Mouse (Mus musculus) left cerebral cortex, postnatal 36 days (tissue): Measurements from ENCODE around the gene Atp2a1. TPM values are rescaled to one million over a fixed set of nuclear protein-coding genes. Genes with fewer than 3 reads are reported as not detected.
"Not testable (repeated sequence)": the region's sequence is repeated elsewhere in the genome, so short reads cannot be mapped to it uniquely, and the experiment has no call there.

Experiments used
- DNase-seq, 2 experiments: peaks; one replicate each; pipeline ENCODE4 v3.0.0; 2021 to 2022; ENCODE audit warnings: low spot score in 2 of 2, mixed read lengths in 1 of 2
- intact Hi-C: fragments of 180-260 bp; cut with DNase I; formaldehyde crosslinking; loops from one replicate; pipeline ENCODE4 v1.15.1; 2025
- total RNA-seq, 2 experiments: library from RNA; stranded (reverse); gene quantifications; 2 replicates each; pipeline ENCODE4 v1.2.3; 2021

Gene Atp2a1
- total RNA-seq, 2 experiments from 2014 or later, result 0.54 TPM; not detected in 1

- DNase-seq, result no peak
- intact Hi-C loops, result no loop called here
Measured at GRCm38 (mm10) chr7:126427323-126427860, 35.5 kb downstream of the Atp2a1 start.

DNA sequence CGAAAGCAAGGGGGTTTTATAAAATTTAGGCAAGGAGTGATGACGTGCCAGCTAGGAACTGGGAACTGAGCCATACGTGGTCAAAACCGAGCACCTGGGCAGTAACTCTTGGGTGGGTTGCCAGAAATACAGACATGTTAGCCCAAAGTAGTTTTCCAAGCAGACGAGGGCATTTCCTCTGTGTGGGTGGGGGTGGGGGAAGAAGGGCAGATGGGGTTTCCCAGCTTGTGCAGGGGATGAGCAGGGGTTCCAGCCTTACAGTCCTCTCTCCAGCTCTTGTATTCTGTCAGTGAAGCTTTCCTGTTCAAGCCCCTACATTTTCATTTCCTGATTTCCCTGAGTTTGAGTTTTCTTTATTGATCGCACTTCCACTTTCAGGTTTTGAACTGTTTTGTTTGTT, 38.7 kb downstream of the Atp2a1 start:
- no peak for DNase-seq
- intact Hi-C loops, result no loop called here

DNA sequence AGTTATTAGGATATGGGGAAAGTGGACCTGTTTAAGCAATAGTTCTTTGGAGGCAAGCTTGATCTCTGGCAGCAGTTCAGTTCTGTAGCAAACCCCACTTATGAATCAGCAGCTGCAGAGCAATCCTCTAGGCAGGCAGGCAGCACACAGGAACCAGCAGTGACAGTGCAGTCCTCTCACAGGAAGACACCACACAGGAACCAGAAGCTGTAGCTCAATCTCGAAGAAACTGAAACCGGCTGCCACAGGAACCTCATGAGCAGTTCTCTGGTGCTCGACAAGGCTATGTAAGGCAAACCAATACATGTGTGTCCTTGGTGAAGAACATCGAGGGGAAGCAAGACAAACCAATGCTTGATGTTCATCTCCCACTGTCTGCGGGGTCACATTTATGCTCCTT, 41.2 kb downstream of the Atp2a1 start:
- intact Hi-C loops, result no loop called here

DNA sequence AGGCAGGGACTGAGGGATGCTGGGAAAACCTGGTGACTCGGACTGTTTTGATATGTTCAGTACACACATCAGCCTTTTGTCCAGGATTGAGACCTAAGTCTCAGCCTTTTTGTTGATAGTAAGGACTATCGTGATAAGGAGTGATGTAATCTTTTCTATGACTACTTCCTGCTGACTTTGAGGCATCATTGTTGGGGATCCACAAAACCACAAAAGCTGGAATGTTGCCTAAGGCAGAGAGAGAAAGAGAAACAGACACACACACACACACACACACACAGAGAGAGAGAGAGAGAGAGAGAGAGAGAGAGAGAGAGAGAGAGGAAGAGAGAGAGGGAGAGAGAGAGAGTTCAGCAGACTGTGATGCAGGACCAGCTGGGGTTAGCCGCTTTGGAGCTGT, 44.4 kb downstream of the Atp2a1 start:
- intact Hi-C loops, result no loop called here
- DNase-seq, result no peak

More for the DNA sequence above, 41.2 kb downstream of the Atp2a1 start:
- DNase-seq, result no peak

DNA sequence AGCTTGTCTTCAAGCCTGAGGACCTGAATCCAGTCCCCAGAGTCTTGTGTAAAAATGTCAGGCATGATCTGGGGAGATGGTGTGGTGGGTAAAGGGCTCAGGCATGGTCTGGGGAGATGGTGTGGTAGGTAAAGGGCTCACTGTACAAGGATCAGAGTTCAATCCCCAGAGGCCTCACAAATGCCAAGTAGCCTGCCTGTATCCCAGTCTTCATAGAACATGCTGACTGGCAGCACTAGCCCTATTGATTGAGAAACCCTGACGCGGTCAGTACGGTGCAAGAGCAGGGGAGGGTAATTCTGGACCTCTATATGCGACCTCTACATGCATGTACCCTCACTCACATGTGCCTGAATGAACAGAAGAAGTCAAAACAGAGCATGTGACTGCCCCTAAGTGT, 45.3 kb downstream of the Atp2a1 start:
- intact Hi-C loops, result no loop called here
- no peak for DNase-seq

DNA sequence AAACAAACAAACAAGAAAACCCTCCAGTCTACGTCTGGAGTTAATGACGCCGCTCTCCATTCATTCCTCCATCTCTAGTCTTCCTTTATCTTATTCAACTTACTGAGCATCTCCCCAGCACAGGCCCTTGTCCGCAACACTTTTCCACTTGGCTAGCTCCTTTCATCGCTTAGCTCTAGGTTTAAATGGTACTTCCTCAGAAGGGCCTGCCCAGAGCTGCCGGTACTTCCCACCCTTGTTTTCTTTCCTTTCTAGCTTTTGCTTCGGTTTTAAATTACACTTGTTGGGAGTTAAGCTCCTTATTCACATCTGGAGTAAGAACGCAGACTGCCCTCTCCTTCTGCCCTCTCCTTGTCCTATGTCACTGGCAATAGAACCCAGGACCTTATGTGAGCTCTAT, 45.9 kb downstream of the Atp2a1 start:
- no peak for DNase-seq
- intact Hi-C loops, result no loop called here

GRCm38 (mm10) chr7:126416615-126417014, 46.3 kb downstream of the Atp2a1 start:
- intact Hi-C loops, result no loop called here
- DNase-seq, result no peak

GRCm38 (mm10) chr7:126414725-126415124, 48.2 kb downstream of the Atp2a1 start, which contains the start of gene Cd19:
Gene Cd19 (minus strand): TSS chr7:126414889.
- intact Hi-C loops, result no loop called here

DNA sequence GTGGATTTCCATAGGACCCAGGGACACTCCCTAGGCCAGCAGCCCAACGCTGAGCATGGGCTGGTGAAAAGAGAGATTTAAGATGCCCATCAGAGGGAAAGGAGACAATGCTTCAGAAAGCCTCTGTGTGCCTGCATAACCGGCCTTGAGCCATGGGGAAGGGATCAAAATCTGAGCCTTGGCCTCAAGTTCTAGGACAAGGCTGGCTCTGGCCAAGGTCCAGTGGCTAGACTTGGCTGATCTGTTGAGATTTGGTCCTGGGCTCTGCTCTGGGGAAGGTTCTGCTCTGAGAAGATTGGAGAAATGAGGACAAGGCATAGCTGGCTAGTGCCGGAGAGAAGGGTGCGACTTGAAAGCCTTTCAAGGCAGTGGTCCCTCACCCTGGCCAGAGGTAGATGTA, 51.8 kb downstream of the Atp2a1 start:
- intact Hi-C loops, result no loop called here
- no peak for DNase-seq

More at GRCm38 (mm10) chr7:126414725-126415124, 48.2 kb downstream of the Atp2a1 start, which contains the start of gene Cd19:
- no peak for DNase-seq

DNA sequence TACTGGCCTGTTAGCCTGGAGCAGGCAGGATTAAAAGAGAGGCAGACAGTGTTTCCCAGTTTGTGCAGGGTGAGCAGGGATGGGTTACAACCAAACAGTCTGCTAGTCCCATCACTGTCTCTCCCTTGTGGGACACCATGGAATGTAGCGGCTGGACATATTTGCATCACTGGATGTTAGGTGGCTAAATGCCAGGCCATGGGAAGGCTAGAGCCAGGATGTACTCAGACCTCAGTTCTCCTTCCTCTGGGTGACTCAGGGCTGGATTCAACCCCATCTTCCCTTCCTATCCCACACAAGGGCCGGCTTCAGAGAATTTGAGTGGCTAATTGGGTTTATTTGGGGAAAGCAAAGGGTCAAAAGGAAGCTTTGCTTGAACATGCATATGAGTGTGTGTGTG, 54.2 kb downstream of the Atp2a1 start:
- intact Hi-C loops, result no loop called here
- DNase-seq, result no peak

DNA sequence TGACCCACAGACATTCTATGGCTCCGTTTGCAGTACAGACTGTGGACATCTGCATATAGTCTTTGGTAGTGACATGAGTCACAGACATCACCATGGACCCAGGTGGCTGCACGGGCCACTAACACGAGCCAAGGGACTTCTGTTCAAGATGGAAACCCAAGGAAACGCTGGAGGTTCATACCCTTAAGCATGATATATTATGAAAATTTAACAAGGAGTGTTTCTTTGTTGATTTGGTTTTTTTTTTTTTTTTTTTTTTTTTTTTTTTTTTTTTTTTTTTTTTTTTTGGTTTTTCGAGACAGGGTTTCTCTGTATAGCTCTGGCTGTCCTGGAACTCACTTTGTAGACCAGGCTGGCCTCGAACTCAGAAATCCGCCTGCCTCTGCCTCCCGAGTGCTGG, 60.4 kb downstream of the Atp2a1 start:
- intact Hi-C loops, DNase-seq: not testable (repeated sequence)

- intact Hi-C loops, result loop anchor here (2.0 to 5.0 kb wide), 2 partner anchors 78 to 129 kb away; partner anchors contain the start of gene Sh2b1
- peak; percentile 64 to 65 for DNase-seq
Measured at GRCm38 (mm10) chr7:126399548-126399947, 63.4 kb downstream of the Atp2a1 start.

- intact Hi-C loops, result loop anchor here (2.0 to 5.0 kb wide), 2 partner anchors 79 to 131 kb away; partner anchors contain the start of gene Sh2b1
- no peak for DNase-seq
Measured at GRCm38 (mm10) chr7:126397822-126398221, 65.1 kb downstream of the Atp2a1 start.

DNA sequence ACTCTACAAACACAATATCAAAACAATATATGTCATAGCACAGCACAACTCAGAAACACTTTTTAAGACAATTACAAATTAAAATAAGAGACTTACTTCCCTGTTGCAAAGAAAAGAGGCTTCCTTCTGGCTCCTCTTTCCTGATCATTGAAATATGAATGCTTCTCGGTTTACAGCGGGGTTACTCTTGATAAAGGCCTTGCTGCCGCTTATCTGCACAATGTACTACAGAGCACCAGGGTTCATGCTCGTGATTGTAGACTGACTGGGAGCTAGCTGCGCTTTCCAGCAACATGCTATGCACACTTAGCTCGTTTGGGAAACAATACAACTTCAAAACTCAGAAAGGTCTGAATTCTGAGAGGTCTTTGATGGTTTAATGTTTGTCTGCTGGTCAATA, 65.7 kb downstream of the Atp2a1 start:
- intact Hi-C loops, result loop anchor here (5.0 kb wide), 1 partner anchor 80 kb away; the partner anchor contains the start of gene Sh2b1
- DNase-seq, result no peak

DNA sequence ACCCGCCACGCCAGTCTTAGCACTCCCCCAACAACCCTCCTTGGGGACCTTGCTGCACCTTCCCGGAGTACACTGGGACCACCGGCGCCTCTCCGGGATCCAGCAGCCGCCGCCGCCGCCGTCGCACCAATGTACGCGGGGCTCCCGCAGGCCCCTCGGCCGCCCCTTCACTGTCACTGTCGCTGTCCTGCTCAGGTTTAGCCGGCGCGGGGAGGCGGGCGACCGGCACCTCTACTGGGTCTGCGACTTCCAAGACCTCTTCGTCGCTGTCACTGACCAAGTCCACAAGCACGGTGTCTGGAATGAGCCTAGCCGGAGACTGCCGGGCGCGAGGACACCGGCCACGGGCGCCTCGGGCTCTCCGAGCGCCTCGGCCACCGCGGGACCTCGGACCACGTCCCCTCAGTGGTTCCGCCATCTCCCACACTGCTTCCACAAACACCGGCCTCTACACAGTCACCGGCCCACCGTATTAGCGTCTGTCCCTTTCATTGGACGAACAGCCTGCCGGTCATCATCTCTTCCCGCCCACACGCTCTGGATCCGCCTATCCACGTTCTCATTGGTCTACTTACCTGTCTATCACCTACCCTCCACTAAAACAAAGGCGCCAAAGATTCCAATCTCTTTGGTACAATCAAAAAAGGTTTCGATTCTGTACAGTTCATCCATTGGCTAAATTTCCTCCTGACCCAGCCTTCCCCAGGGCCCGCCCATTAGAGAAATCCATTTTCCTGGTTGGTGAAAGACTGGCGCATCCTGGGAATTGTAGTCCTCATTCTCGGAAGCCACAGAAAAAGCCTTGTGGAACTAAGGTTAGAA, 66.4 kb downstream of the Atp2a1 start, which contains the start of gene Nfatc2ip:
Gene Nfatc2ip (minus strand): TSS at position 440 of the 822 bp plus-strand sequence.
- intact Hi-C loops, result loop anchor here (5.0 kb wide), 1 partner anchor 81 kb away; the partner anchor contains the start of gene Sh2b1

More for the DNA sequence above, 66.4 kb downstream of the Atp2a1 start, which contains the start of gene Nfatc2ip:
- peak; percentile 95 to 98 for DNase-seq

Other genes with a start within 250 kb of the Atp2a1 start
- 10 to 100 TPM; 65.2 to 69.9 TPM for gene Sbk1, start 190.5 kb downstream of the Atp2a1 start, total RNA-seq
- gene Lat, start 93.5 kb downstream of the Atp2a1 start, total RNA-seq, result 1 to 10 TPM in 1 of 2 experiments, under 1 TPM in 1; 0.57 to 1.5 TPM
- 10 to 100 TPM; 81.5 to 85.5 TPM for gene Spns1, start 85.7 kb downstream of the Atp2a1 start, total RNA-seq
- gene Nfatc2ip, start 66.4 kb downstream of the Atp2a1 start, total RNA-seq, result 1 to 10 TPM; 5.2 to 5.5 TPM
- not detected for gene Cd19, start 48.2 kb downstream of the Atp2a1 start, total RNA-seq
- gene Rabep2, start 34.3 kb downstream of the Atp2a1 start, total RNA-seq, result 10 to 100 TPM; 11.0 to 11.6 TPM
- 10 to 100 TPM; 68.5 to 73.5 TPM for gene Sh2b1, start 12.3 kb upstream of the Atp2a1 start, total RNA-seq
- gene Tufm, start 24.3 kb upstream of the Atp2a1 start, total RNA-seq, result 10 to 100 TPM; 77.2 to 81.6 TPM
- gene Atxn2l, start 40.3 kb upstream of the Atp2a1 start, total RNA-seq, result 100 to 1,000 TPM; 102 to 144 TPM
- gene Eif3c, start 103.3 kb upstream of the Atp2a1 start, total RNA-seq, result 100 to 1,000 TPM; 169 to 193 TPM
- gene Apobr, start 121.8 kb upstream of the Atp2a1 start, total RNA-seq, result under 1 TPM; 0.39 to 0.63 TPM
- 10 to 100 TPM; 27.4 to 35.8 TPM for gene Cln3, start 122.7 kb upstream of the Atp2a1 start, total RNA-seq
- not detected for gene Il27, start 131.8 kb upstream of the Atp2a1 start, total RNA-seq
- gene Nupr1, start 167.8 kb upstream of the Atp2a1 start, total RNA-seq, result 10 to 100 TPM; 16.6 to 17.2 TPM
- 10 to 100 TPM; 27.2 to 38.4 TPM for gene Sgf29, start 186.2 kb upstream of the Atp2a1 start, total RNA-seq
- 10 to 100 TPM in 1 of 2 experiments, 1 to 10 TPM in 1; 9.6 to 15.9 TPM for gene Sult1a1, start 213.3 kb upstream of the Atp2a1 start, total RNA-seq
- 100 to 1,000 TPM in 1 of 2 experiments, 10 to 100 TPM in 1; 85.8 to 109 TPM for gene Bola2, start 232.3 kb upstream of the Atp2a1 start, total RNA-seq
- gene Slx1b, start 232.7 kb upstream of the Atp2a1 start, total RNA-seq, result 10 to 100 TPM; 17.6 to 20.3 TPM
- 100 to 1,000 TPM; 159 to 176 TPM for gene Coro1a, start 244.7 kb upstream of the Atp2a1 start, total RNA-seq